Comparison of ENCODE assay signal across 8 mouse cellular contexts in genomic region chr16:17147391-17147929, GRCm38 (mm10). TPM values are rescaled to one million over a fixed set of nuclear protein-coding genes. Genes with fewer than 3 reads are reported as not detected.
DNase-seq lines count a peak whose midpoint lies in the region; ATAC-seq lines count a peak whose summit lies in the region.

No protein-coding gene starts in this region.

- peaks cover 18% of the 10 kb centered on the region for H3K36me3 ChIP-seq in heart, embryonic 10.5 days
- peaks cover 17% of the 10 kb centered on the region for H3K36me3 ChIP-seq in embryonic facial prominence, embryonic 12.5 days
- no peaks in the 10 kb centered on the region for H3K36me3 ChIP-seq in intestine, embryonic 16.5 days (ENCODE audit: control insufficient read depth, insufficient read depth, low read length)
- peaks cover 13% of the 10 kb centered on the region for H3K36me3 ChIP-seq in liver, embryonic 15.5 days (replicated peaks)
- 0 out of 2 replicates have a peak, but pooled peaks cover 2% of the 10 kb centered on the region for H3K36me3 ChIP-seq in neural tube, embryonic 14.5 days (ENCODE audit: control insufficient read depth, insufficient read depth, low read length)

- H3K9me3 ChIP-seq in heart, embryonic 10.5 days: no peaks in the 10 kb centered on the region
- no peaks in the 10 kb centered on the region for H3K9me3 ChIP-seq in embryonic facial prominence, embryonic 12.5 days
- no peaks in the 10 kb centered on the region for H3K9me3 ChIP-seq in intestine, embryonic 16.5 days (ENCODE audit: control insufficient read depth, low read length)
- H3K9me3 ChIP-seq in liver, embryonic 15.5 days (replicated peaks): no peaks in the 10 kb centered on the region
- no peaks in the 10 kb centered on the region for H3K9me3 ChIP-seq in neural tube, embryonic 14.5 days (ENCODE audit: control insufficient read depth, low read length)

- WGBS in heart, embryonic 10.5 days: under 1% methylated on average over 41 of the region's 41 CpGs
- WGBS in embryonic facial prominence, embryonic 12.5 days: under 1% methylated on average over 41 of the region's 41 CpGs
- WGBS in intestine, embryonic 16.5 days: under 1% methylated on average over 41 of the region's 41 CpGs
- WGBS in liver, embryonic 15.5 days (ENCODE audit: insufficient replicate concordance): under 1% methylated on average over 41 of the region's 41 CpGs
- WGBS in neural tube, embryonic 14.5 days: under 1% methylated on average over 37 of the region's 41 CpGs

- no peak; the same call in 1 of the 2 replicates for ATAC-seq in embryonic facial prominence, embryonic 12.5 days (ENCODE audit: insufficient number of reproducible peaks, insufficient read depth, low FRiP score, low TSS enrichment)
- peak; percentile 47 for ATAC-seq in intestine, embryonic 16.5 days
- ATAC-seq in liver, embryonic 15.5 days (ENCODE audit: insufficient read depth): 0 out of 2 replicates have a peak, but pooled peaks have one; percentile 1
- peak; percentile 50 for ATAC-seq in neural tube, embryonic 14.5 days (ENCODE audit: low read depth)
- ATAC-seq in erythroid progenitor cell, adult 5-6 weeks (replicated peaks; ENCODE audit: low FRiP score, poor library complexity, severe bottlenecking): no peak

- H3K27ac ChIP-seq in heart, embryonic 10.5 days: peak overlapping the region; percentile 83
- H3K27ac ChIP-seq in embryonic facial prominence, embryonic 12.5 days: no peak overlapping the region
- peak overlapping the region; percentile 76 for H3K27ac ChIP-seq in intestine, embryonic 16.5 days (ENCODE audit: low read length)
- H3K27ac ChIP-seq in liver, embryonic 15.5 days (replicated peaks): no peak overlapping the region
- peak overlapping the region; percentile 62; the same call in 1 of the 2 replicates for H3K27ac ChIP-seq in neural tube, embryonic 14.5 days (ENCODE audit: low read depth, low read length)

- H3K4me2 ChIP-seq in embryonic facial prominence, embryonic 12.5 days (replicated peaks): peak overlapping the region; percentile 93
- H3K4me2 ChIP-seq in intestine, embryonic 16.5 days (ENCODE audit: low read depth, low read length): peak overlapping the region; percentile 99
- H3K4me2 ChIP-seq in liver, embryonic 15.5 days: peak overlapping the region; percentile 92
- H3K4me2 ChIP-seq in neural tube, embryonic 14.5 days (ENCODE audit: low read depth, low read length): peak overlapping the region; percentile 89

- H3K4me1 ChIP-seq in heart, embryonic 10.5 days: peaks cover 16% of the 10 kb centered on the region
- H3K4me1 ChIP-seq in embryonic facial prominence, embryonic 12.5 days: peaks cover 14% of the 10 kb centered on the region; the same call in 1 of the 2 replicates
- H3K4me1 ChIP-seq in intestine, embryonic 16.5 days (ENCODE audit: control insufficient read depth, insufficient read depth, low read length): peaks cover 13% of the 10 kb centered on the region
- peaks cover 20% of the 10 kb centered on the region for H3K4me1 ChIP-seq in liver, embryonic 15.5 days (replicated peaks)
- peaks cover 6% of the 10 kb centered on the region; the same call in 1 of the 2 replicates for H3K4me1 ChIP-seq in neural tube, embryonic 14.5 days (ENCODE audit: control insufficient read depth, insufficient read depth, low read length)

- DNase-seq in heart, embryonic 10.5 days (ENCODE audit: low spot score): peak; percentile 77
- no peak for DNase-seq in heart, adult 18-20 months
- DNase-seq in ES-CJ7 (ENCODE audit: low read depth, low spot score): peak; percentile 54

- peak overlapping the region; percentile 53 for H3K9ac ChIP-seq in embryonic facial prominence, embryonic 12.5 days
- H3K9ac ChIP-seq in intestine, embryonic 16.5 days (ENCODE audit: low read depth, low read length): peak overlapping the region; percentile 81
- H3K9ac ChIP-seq in liver, embryonic 15.5 days: peak overlapping the region; percentile 59
- peak overlapping the region; percentile 68 for H3K9ac ChIP-seq in neural tube, embryonic 14.5 days (replicated peaks; ENCODE audit: low read depth, low read length)

- H3K27me3 ChIP-seq in heart, embryonic 10.5 days (ENCODE audit: insufficient read depth, poor library complexity, severe bottlenecking): no peaks in the 10 kb centered on the region; the same call in 1 of the 2 replicates
- H3K27me3 ChIP-seq in embryonic facial prominence, embryonic 12.5 days: peaks cover 12% of the 10 kb centered on the region; the same call in 1 of the 2 replicates
- H3K27me3 ChIP-seq in intestine, embryonic 16.5 days (replicated peaks; ENCODE audit: control insufficient read depth, insufficient read depth, low read length): no peaks in the 10 kb centered on the region
- H3K27me3 ChIP-seq in liver, embryonic 15.5 days: peaks cover 11% of the 10 kb centered on the region; the same call in 1 of the 2 replicates
- no peaks in the 10 kb centered on the region for H3K27me3 ChIP-seq in neural tube, embryonic 14.5 days (ENCODE audit: control insufficient read depth, insufficient read depth, low read length)

- peak overlapping the region; percentile 74 for H3K4me3 ChIP-seq in heart, embryonic 10.5 days
- H3K4me3 ChIP-seq in embryonic facial prominence, embryonic 12.5 days: peak overlapping the region; percentile 60
- H3K4me3 ChIP-seq in intestine, embryonic 16.5 days (ENCODE audit: low read length): peak overlapping the region; percentile 77
- peak overlapping the region; percentile 63 for H3K4me3 ChIP-seq in liver, embryonic 15.5 days (replicated peaks)
- H3K4me3 ChIP-seq in neural tube, embryonic 14.5 days (ENCODE audit: low read depth, low read length): peak overlapping the region; percentile 63

RNA-seq across cellular contexts. Expression of gene Ccdc116, which starts 0.4 kb away (rescaled TPM):
- polyA plus RNA-seq in heart, embryonic 10.5 days (2016; fragmentation: Nextera tagmentation; extraction: Ambion mirVana): 0.36 and 0.55 TPM in 2 replicates
- under 1 TPM in 1 of 2 experiments, not detected in 1; 0.08 TPM for total RNA-seq in heart, adult 18-20 months (2021)
- 0.61 and 1.1 TPM in 2 replicates for polyA plus RNA-seq in embryonic facial prominence, embryonic 12.5 days (2016; fragmentation: Nextera tagmentation; extraction: Ambion mirVana)
- polyA plus RNA-seq in intestine, embryonic 16.5 days (2015; fragmentation: Nextera tagmentation; extraction: Ambion mirVana): 3.0 and 3.1 TPM in 2 replicates
- 0.26 and 0.47 TPM in 2 replicates for polyA plus RNA-seq in liver, embryonic 15.5 days (2015; fragmentation: Nextera tagmentation; extraction: Ambion mirVana)
- 3.3 TPM in 2 replicates for polyA plus RNA-seq in neural tube, embryonic 14.5 days (2014; fragmentation: Nextera tagmentation; extraction: Ambion mirVana)
- total RNA-seq in erythroid progenitor cell, adult 5-6 weeks (2015; ENCODE audit: low replicate concordance): not detected in 2 replicates
- total RNA-seq in erythroid progenitor cell, adult 5-6 weeks (2017; ENCODE audit: low replicate concordance): 0.83 and 0.90 TPM in 2 replicates

RNA-seq across cellular contexts. Expression of gene Ydjc, which starts 3.0 kb away (rescaled TPM):
- polyA plus RNA-seq in heart, embryonic 10.5 days (2016; fragmentation: Nextera tagmentation; extraction: Ambion mirVana): 5.6 and 9.8 TPM in 2 replicates
- 1 to 10 TPM; 2.3 to 3.1 TPM for total RNA-seq in heart, adult 18-20 months (2021)
- polyA plus RNA-seq in embryonic facial prominence, embryonic 12.5 days (2016; fragmentation: Nextera tagmentation; extraction: Ambion mirVana): 8.9 and 9.4 TPM in 2 replicates
- polyA plus RNA-seq in intestine, embryonic 16.5 days (2015; fragmentation: Nextera tagmentation; extraction: Ambion mirVana): 41.0 and 41.5 TPM in 2 replicates
- polyA plus RNA-seq in liver, embryonic 15.5 days (2015; fragmentation: Nextera tagmentation; extraction: Ambion mirVana): 6.9 TPM in 2 replicates
- polyA plus RNA-seq in neural tube, embryonic 14.5 days (2014; fragmentation: Nextera tagmentation; extraction: Ambion mirVana): 44.1 and 51.3 TPM in 2 replicates
- not detected in 2 replicates for total RNA-seq in erythroid progenitor cell, adult 5-6 weeks (2015; ENCODE audit: low replicate concordance)
- 0.13 TPM in 1 of 2 replicates, not detected in the other for total RNA-seq in erythroid progenitor cell, adult 5-6 weeks (2017; ENCODE audit: low replicate concordance)

RNA-seq across cellular contexts. Expression of gene Sdf2l1, which starts 15.3 kb away (rescaled TPM):
- 115 and 145 TPM in 2 replicates for polyA plus RNA-seq in heart, embryonic 10.5 days (2016; fragmentation: Nextera tagmentation; extraction: Ambion mirVana)
- total RNA-seq in heart, adult 18-20 months (2021): 10 to 100 TPM; 13.8 to 22.2 TPM
- polyA plus RNA-seq in embryonic facial prominence, embryonic 12.5 days (2016; fragmentation: Nextera tagmentation; extraction: Ambion mirVana): 64.2 and 70.0 TPM in 2 replicates
- 173 and 203 TPM in 2 replicates for polyA plus RNA-seq in intestine, embryonic 16.5 days (2015; fragmentation: Nextera tagmentation; extraction: Ambion mirVana)
- 54.4 TPM in 2 replicates for polyA plus RNA-seq in liver, embryonic 15.5 days (2015; fragmentation: Nextera tagmentation; extraction: Ambion mirVana)
- 15.9 and 20.8 TPM in 2 replicates for polyA plus RNA-seq in neural tube, embryonic 14.5 days (2014; fragmentation: Nextera tagmentation; extraction: Ambion mirVana)
- 18.4 and 25.6 TPM in 2 replicates for total RNA-seq in erythroid progenitor cell, adult 5-6 weeks (2015; ENCODE audit: low replicate concordance)
- total RNA-seq in erythroid progenitor cell, adult 5-6 weeks (2017; ENCODE audit: low replicate concordance): 7.2 and 15.7 TPM in 2 replicates

RNA-seq across cellular contexts. Expression of gene 2610318N02Rik, which starts 22.5 kb away (rescaled TPM):
- polyA plus RNA-seq in heart, embryonic 10.5 days (2016; fragmentation: Nextera tagmentation; extraction: Ambion mirVana): 56.0 and 84.9 TPM in 2 replicates
- total RNA-seq in heart, adult 18-20 months (2021): not detected
- 81.0 and 85.5 TPM in 2 replicates for polyA plus RNA-seq in embryonic facial prominence, embryonic 12.5 days (2016; fragmentation: Nextera tagmentation; extraction: Ambion mirVana)
- 33.8 and 41.6 TPM in 2 replicates for polyA plus RNA-seq in intestine, embryonic 16.5 days (2015; fragmentation: Nextera tagmentation; extraction: Ambion mirVana)
- 16.2 and 17.5 TPM in 2 replicates for polyA plus RNA-seq in liver, embryonic 15.5 days (2015; fragmentation: Nextera tagmentation; extraction: Ambion mirVana)
- 9.3 and 12.1 TPM in 2 replicates for polyA plus RNA-seq in neural tube, embryonic 14.5 days (2014; fragmentation: Nextera tagmentation; extraction: Ambion mirVana)
- total RNA-seq in erythroid progenitor cell, adult 5-6 weeks (2015; ENCODE audit: low replicate concordance): 5.9 TPM in 1 of 2 replicates, not detected in the other
- total RNA-seq in erythroid progenitor cell, adult 5-6 weeks (2017; ENCODE audit: low replicate concordance): 2.7 and 2.9 TPM in 2 replicates

RNA-seq across cellular contexts. Expression of gene Ppil2, which starts 36.4 kb away (rescaled TPM):
- polyA plus RNA-seq in heart, embryonic 10.5 days (2016; fragmentation: Nextera tagmentation; extraction: Ambion mirVana): 114 and 125 TPM in 2 replicates
- total RNA-seq in heart, adult 18-20 months (2021): 10 to 100 TPM; 32.4 to 39.4 TPM
- 150 and 168 TPM in 2 replicates for polyA plus RNA-seq in embryonic facial prominence, embryonic 12.5 days (2016; fragmentation: Nextera tagmentation; extraction: Ambion mirVana)
- 130 and 132 TPM in 2 replicates for polyA plus RNA-seq in intestine, embryonic 16.5 days (2015; fragmentation: Nextera tagmentation; extraction: Ambion mirVana)
- polyA plus RNA-seq in liver, embryonic 15.5 days (2015; fragmentation: Nextera tagmentation; extraction: Ambion mirVana): 57.2 and 57.7 TPM in 2 replicates
- polyA plus RNA-seq in neural tube, embryonic 14.5 days (2014; fragmentation: Nextera tagmentation; extraction: Ambion mirVana): 131 and 143 TPM in 2 replicates
- total RNA-seq in erythroid progenitor cell, adult 5-6 weeks (2015; ENCODE audit: low replicate concordance): 41.9 and 43.2 TPM in 2 replicates
- total RNA-seq in erythroid progenitor cell, adult 5-6 weeks (2017; ENCODE audit: low replicate concordance): 37.7 and 65.6 TPM in 2 replicates

Comparison
In these comparisons a context has a peak if more than half of its experiments do, and no peak if none do; other contexts are left out.
1. DNase-seq: peak in heart, embryonic 10.5 days (single experiment) and ES-CJ7 (single experiment); none in heart, adult 18-20 months (0 of 2).
2. H3K27ac ChIP-seq: peak in heart, embryonic 10.5 days (single experiment), intestine, embryonic 16.5 days (single experiment) and neural tube, embryonic 14.5 days (single experiment); none in embryonic facial prominence, embryonic 12.5 days (single experiment) and liver, embryonic 15.5 days (single experiment).
3. ATAC-seq: peak in intestine, embryonic 16.5 days (single experiment), liver, embryonic 15.5 days (single experiment) and neural tube, embryonic 14.5 days (single experiment); none in embryonic facial prominence, embryonic 12.5 days (single experiment) and erythroid progenitor cell, adult 5-6 weeks (single experiment).
4. Peak in every context shown above with its lines, with median percentiles within 50 percentile points of each other: H3K4me3 ChIP-seq, H3K4me2 ChIP-seq and H3K9ac ChIP-seq.